Mouse (Mus musculus) bone marrow macrophage, adult 2 months (primary cell): ENCODE data around the gene Tmem135. TPM values are rescaled to one million over a fixed set of nuclear protein-coding genes. Genes with fewer than 3 reads are reported as not detected.

Experiments
- H3K27ac ChIP-seq: 2 replicates; pipeline ENCODE4 v1.5.1; 2012; ENCODE audit warnings: low read depth, low read length; ENCODE audit not compliant: insufficient read depth
- H3K4me1 ChIP-seq: 2 replicates; pipeline ENCODE4 v1.6.1; 2012; ENCODE audit warnings: low read length; ENCODE audit not compliant: control insufficient read depth, insufficient read depth
- H3K4me3 ChIP-seq: 2 replicates; pipeline ENCODE4 v1.5.1; 2012; ENCODE audit warnings: mild to moderate bottlenecking, low read length, moderate library complexity; ENCODE audit not compliant: insufficient read depth
- CTCF ChIP-seq: IDR thresholded peaks from 2 replicates; pipeline ENCODE4 v1.5.1; 2012; ENCODE audit warnings: low read depth, mild to moderate bottlenecking, low read length, moderate library complexity
- POLR2A ChIP-seq: IDR thresholded peaks from 2 replicates; pipeline ENCODE4 v1.6.1; 2012; ENCODE audit warnings: mild to moderate bottlenecking, low read depth, low read length, borderline replicate concordance
- polyA plus RNA-seq: library from polyadenylated mRNA; stranded (reverse); fragments of >200 nt; gene quantifications from 2 replicates; pipeline ENCODE4 v1.2.4, GENCODE M21; 2012; ENCODE audit not compliant: missing spikeins, insufficient read depth, insufficient read length

Tmem135 gene
- polyA plus RNA-seq, 1 experiment: 58.4 TPM

DNA sequence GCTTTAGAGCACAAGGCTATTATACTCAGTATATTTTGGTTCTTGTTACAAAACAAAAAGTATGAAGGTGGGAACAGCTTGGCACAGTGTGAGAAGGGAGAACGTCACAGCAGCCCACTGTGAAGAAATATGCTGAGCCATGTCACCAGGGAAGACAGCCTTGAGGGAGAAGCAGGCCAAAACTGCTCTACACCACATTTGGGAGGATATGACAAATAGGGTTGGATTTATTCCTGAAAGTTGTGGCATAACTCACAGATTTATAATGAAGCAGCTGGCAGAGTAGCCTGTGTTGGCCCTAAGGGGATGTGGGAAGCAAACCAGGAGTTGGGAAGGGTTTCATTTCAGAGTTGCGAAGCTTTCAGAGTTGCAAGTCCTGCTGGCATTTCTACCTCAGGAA is 225.4 kb downstream of the Tmem135 start:
- Histone ChIP-seq H3K27ac (no peak overlapping the region), H3K4me1 (peaks cover 18% of the 10 kb centered on the region), H3K4me3 (no peak overlapping the region)
- TF ChIP-seq CTCF (no peak), POLR2A (no peak)

DNA sequence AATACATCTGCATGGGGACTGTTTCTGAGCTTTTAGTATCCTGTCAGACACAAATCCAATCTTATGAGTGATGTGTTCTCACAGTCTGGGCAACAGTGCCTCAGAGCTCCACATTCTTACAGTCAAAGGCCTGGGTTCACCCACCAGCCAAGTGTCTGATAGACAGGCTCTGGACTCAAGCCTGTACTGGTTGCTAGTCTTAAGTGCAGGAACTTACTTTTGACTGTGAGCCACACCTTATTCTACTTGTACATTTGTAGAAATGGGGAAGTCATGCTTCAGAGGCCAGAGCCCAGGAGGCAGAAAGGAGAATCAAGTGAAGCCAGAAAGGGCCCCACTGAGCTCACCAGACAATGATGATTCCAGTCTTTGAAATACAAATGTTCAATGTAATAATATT is 226.1 kb downstream of the Tmem135 start:
- H3K4me3 ChIP-seq: no peak overlapping the region
- TF ChIP-seq CTCF: no peak
- no peak for TF ChIP-seq POLR2A
- H3K27ac ChIP-seq: no peak overlapping the region
- peaks cover 21% of the 10 kb centered on the region for H3K4me1 ChIP-seq

DNA sequence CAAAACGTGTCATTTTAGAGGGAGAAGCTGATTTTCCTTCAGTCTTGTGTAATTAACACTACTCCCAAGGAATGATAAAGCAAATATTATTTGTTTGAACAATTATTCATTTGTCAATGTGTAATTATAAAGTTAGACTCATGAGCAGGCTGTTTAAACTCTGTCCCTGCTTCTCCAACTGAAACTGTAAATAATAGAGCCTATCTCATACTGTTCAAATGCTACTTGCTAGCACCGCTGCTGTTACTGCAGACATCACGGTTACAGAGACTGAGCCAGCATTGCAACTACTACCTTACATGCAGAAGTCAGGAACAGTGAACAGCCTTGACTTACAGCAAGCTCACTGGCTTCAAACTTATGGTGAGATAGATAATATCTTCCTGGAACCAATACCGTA is 229.6 kb downstream of the Tmem135 start:
- H3K27ac ChIP-seq: no peak overlapping the region
- H3K4me1 ChIP-seq: peaks cover 23% of the 10 kb centered on the region
- TF ChIP-seq CTCF (no peak), POLR2A (no peak)
- no peak overlapping the region for H3K4me3 ChIP-seq

DNA sequence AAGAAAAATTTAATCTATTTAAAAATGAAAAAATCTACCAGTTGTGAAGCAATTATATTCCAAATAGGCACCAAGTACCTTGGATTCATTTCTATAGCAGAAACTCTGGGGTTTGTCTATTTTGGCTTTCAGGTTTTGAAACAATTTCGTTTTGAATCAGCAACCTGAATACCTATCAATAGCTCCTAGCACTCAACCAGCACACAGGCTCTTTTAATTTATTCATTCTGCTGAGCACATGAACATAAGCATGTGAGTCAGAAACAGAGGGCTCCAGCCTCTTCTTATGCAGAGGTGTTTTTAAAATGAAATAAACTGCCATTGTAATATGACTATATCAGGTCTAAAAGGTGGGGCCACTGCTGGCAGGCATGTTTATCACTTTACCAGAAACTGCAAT is 231.0 kb downstream of the Tmem135 start:
- no peak overlapping the region for H3K4me3 ChIP-seq
- no peak for TF ChIP-seq CTCF
- no peak for TF ChIP-seq POLR2A
- peaks cover 16% of the 10 kb centered on the region for H3K4me1 ChIP-seq
- H3K27ac ChIP-seq: no peak overlapping the region

DNA sequence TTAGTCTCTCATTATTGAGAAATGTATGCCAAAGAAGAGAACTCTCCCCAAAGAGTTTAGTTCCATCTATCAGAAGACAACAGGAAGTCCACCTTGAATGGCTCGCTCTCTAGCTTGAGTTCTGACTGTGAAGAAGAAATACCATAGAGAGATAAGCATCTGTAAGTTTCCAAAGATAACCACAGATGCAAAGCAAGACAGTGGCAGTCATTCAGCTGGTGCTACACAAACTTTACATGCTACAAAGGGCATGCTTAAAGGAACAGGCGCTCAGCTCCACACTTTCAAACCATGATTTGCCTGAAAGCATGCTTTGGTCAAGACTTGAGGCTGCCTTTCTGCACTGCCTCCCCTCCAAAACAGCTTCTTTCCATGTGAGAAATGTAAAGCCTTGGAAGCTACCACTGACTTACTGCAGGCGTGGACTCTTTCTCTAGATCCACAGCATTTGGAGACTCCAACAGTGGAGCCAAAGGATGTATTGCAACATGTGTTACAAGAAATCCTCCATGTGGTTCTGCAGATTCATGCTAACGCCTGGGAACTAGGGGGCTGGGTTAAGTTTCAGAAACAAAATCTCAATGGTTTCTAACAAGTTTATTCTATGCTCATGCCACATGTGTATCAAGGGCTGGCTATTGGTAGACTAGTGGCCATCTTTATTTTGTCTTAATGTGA is 232.1 kb downstream of the Tmem135 start:
- H3K4me1 ChIP-seq: peaks cover 12% of the 10 kb centered on the region
- TF ChIP-seq POLR2A (no peak), CTCF (no peak)
- H3K27ac ChIP-seq: no peak overlapping the region
- H3K4me3 ChIP-seq: no peak overlapping the region

DNA sequence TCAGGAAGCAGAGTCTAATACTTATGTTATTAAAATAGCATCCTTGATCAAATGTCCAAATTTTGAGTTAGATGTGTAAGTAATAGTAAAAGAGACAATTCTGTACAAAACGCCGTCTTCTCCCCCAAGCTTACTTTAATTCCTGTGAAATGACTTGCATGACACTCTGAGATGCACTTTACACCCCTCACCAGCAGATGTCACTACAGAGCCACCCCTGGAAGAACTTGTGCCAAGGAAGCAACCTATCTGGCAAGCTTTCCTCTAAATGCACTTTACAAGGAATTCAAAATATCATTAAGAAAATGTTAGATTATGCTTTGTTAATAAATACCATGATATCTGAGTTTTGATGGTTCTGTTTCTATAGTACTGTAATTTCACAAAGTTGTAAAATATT is 235.4 kb downstream of the Tmem135 start:
- no peak overlapping the region for H3K27ac ChIP-seq
- TF ChIP-seq POLR2A: no peak
- TF ChIP-seq CTCF: no peak
- H3K4me1 ChIP-seq: peaks cover 9% of the 10 kb centered on the region
- H3K4me3 ChIP-seq: no peak overlapping the region

DNA sequence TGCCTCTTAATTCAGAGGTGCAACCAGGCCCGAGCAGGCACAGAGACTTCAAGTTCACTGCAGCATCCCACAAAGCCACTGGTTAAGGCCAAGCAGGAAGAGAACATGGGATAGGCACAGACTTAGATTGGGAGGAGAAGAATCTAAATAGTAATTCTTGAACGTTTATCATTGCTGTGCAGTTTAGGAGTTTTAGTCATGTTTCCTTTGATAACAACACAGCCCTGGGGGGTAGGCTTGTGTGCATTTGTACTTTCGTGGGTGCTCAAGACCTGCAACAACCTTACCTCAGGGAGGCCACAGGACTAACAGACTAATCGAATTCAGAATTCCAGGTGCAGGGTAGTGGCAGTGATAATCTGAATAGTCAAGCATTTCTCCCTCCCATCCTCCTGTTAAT is 238.5 kb downstream of the Tmem135 start:
- TF ChIP-seq CTCF: no peak
- no peak for TF ChIP-seq POLR2A
- peaks cover 6% of the 10 kb centered on the region for H3K4me1 ChIP-seq
- H3K27ac ChIP-seq: no peak overlapping the region
- no peak overlapping the region for H3K4me3 ChIP-seq

DNA sequence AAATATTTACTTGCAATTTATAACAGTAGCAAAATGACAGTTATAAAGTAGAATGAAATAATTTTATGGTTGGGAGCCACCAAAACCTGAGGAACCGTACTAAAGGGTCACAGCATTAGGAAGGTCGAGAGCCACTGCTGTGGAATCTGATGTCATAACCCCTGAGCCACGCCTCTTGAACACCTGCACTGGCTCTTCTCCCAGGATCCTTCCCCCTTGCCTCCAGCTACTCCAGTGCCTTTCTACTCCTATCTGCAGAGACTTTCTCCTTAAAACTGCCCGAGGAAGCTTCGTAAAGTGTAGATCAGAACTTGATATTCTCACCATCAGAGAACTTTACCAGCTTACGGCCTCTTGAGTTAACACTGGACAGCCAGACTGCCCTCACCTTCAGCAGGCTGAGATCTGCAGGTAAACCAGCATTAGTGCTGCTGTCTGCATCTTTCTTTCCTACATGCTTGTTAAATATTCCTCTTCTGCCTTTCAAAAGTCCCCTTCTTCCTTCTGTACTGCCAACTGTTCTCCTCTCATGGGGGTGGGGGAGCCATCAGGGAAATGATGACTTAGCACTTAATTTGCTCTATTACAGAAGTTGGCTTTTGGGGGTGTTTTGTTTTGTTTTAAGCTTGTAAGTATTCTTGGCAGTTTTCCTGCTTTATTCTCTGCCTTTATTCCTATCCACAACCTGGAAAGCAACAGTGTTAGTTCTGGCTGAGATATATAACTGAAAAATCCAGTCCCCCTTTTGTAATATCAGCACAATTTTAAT is 242.2 kb downstream of the Tmem135 start:
- peaks cover 6% of the 10 kb centered on the region for H3K4me1 ChIP-seq
- H3K27ac ChIP-seq: no peak overlapping the region
- TF ChIP-seq POLR2A (no peak), CTCF (no peak)
- H3K4me3 ChIP-seq: no peak overlapping the region

DNA sequence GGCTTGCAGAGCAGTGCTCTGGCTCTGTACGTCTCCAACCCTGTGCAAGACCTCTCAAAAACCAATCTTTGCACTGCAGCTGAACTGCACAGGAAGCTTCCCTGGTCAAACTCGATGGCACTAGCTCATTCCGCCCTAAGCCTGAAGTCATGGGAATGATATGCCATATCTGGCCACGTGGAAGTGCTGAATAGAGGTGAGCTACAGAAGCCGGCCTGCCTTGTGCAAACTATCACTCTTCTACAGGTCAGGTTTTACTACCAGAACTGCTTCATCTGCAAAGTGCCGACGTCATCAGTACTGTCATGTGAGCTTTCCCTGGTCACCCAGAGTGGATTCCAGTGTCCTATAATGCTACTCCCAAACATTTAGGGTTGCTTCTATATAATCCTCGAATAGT is 246.7 kb downstream of the Tmem135 start:
- TF ChIP-seq CTCF (no peak), POLR2A (no peak)
- Histone ChIP-seq H3K4me1 (peaks cover 3% of the 10 kb centered on the region; the same call in 1 of the 2 replicates), H3K4me3 (no peak overlapping the region), H3K27ac (no peak overlapping the region)

DNA sequence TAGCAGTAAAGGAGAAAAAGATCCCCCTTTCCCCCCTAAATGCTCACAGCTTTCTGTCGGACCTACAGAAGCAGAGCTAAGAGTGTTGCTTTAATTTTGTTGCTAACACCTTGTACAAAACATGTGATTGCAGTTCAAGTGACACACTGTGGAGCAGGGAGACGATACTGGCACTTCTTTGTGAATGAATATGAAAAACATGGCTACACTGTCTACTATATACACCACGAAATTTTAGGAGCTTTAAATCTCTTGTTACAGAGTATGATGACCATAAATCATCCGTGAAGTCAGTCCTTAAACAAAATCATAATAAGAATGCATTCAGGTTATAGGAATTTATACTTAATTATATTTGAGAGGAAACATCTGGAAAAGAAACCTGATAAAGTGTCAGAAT is 247.4 kb downstream of the Tmem135 start:
- no peak overlapping the region for H3K4me3 ChIP-seq
- no peak overlapping the region for H3K27ac ChIP-seq
- TF ChIP-seq CTCF: no peak
- no peak for TF ChIP-seq POLR2A
- H3K4me1 ChIP-seq: no peaks in the 10 kb centered on the region
